Mouse (Mus musculus) G1E (cell line): ENCODE data around the gene Olfr1153. TPM values are rescaled to one million over a fixed set of nuclear protein-coding genes. Genes with fewer than 3 reads are reported as not detected.

ENCODE experiments used
- ATAC-seq: 2 replicates; pipeline ENCODE4 v1.8.0; 2016; ENCODE audit warnings: mild to moderate bottlenecking; ENCODE audit not compliant: insufficient number of reproducible peaks, poor library complexity, low FRiP score, severe bottlenecking; ENCODE audit errors: extremely low read depth
- DNase-seq: peaks from one replicate; pipeline ENCODE4 v3.0.0; 2012; ENCODE audit warnings: low spot score
- H3K27me3 ChIP-seq: 2 replicates; pipeline ENCODE4 v1.6.1; 2012; ENCODE audit warnings: mild to moderate bottlenecking, low read length, inconsistent platforms; ENCODE audit not compliant: insufficient read depth
- H3K36me3 ChIP-seq: replicated peaks from 2 replicates; pipeline ENCODE3; 2012; ENCODE audit warnings: mild to moderate bottlenecking, inconsistent platforms
- H3K4me1 ChIP-seq: 2 replicates; pipeline ENCODE4 v1.6.1; 2012; ENCODE audit warnings: low read depth, low read length, inconsistent platforms, mixed read lengths; ENCODE audit not compliant: insufficient read depth
- H3K4me3 ChIP-seq: 2 replicates; pipeline ENCODE4 v1.5.1; 2012; ENCODE audit warnings: low read depth, mild to moderate bottlenecking, inconsistent platforms, low read length, moderate library complexity, mixed read lengths
- H3K9me3 ChIP-seq: replicated peaks from 2 replicates; pipeline ENCODE4 v1.6.1; 2012; ENCODE audit warnings: inconsistent platforms
- CTCF ChIP-seq: IDR thresholded peaks from 2 replicates; pipeline ENCODE4 v1.5.1; 2012; ENCODE audit warnings: low read depth, low read length, inconsistent platforms, mixed read lengths
- GATA1 ChIP-seq: IDR thresholded peaks from 2 replicates; pipeline ENCODE4 v1.6.1; 2012; ENCODE audit warnings: borderline replicate concordance, low read length, inconsistent platforms, mixed read lengths
- GATA2 ChIP-seq: IDR thresholded peaks from 2 replicates; pipeline ENCODE4 v1.6.1; 2012; ENCODE audit warnings: low read depth, low read length, inconsistent platforms, borderline replicate concordance
- POLR2AphosphoS5 ChIP-seq: IDR thresholded peaks from 2 replicates; pipeline ENCODE4 v1.6.1; 2012; ENCODE audit warnings: low read depth, low read length, inconsistent platforms; ENCODE audit not compliant: insufficient replicate concordance
- TAL1 ChIP-seq: conservative IDR thresholded peaks from 2 replicates; pipeline ENCODE4 v1.6.1; 2012; ENCODE audit warnings: low read depth, low read length, inconsistent platforms, mixed read lengths
- polyA plus RNA-seq: library from polyadenylated mRNA; stranded (reverse); fragments of >175 nt; gene quantifications from 2 replicates; pipeline ENCODE4 v1.2.3, GENCODE M21; 2012
- total RNA-seq, 2 experiments: library from RNA; stranded (forward) in 1 of 2; stranded (reverse) in 1 of 2; fragments of 200-1000 nt in 1 of 2; fragments of >200 nt in 1 of 2; fragmentation: Nextera tagmentation in 1 of 2; gene quantifications; 2 replicates each; pipeline ENCODE4 v1.2.3; 2014 to 2017

Gene Olfr1153
- total RNA-seq (2014; fragmentation: Nextera tagmentation): not detected in 2 replicates
- 0.12 and 0.27 TPM in 2 replicates for total RNA-seq (2017)
- polyA plus RNA-seq: not detected in 2 replicates

- Histone ChIP-seq H3K4me1 (no peaks in the 10 kb centered on the region), H3K27me3 (no peaks in the 10 kb centered on the region), H3K9me3 (0 out of 2 replicates have a peak, but pooled peaks cover 4% of the 10 kb centered on the region), H3K4me3 (no peak within 1 kb of the TSS), H3K36me3 (no peaks in the 10 kb centered on the region)
- ATAC-seq (no peak), DNase-seq (no peak)
- no peak for TF ChIP-seq CTCF
- no peak for TF ChIP-seq GATA2
- TF ChIP-seq POLR2AphosphoS5: no peak
- no peak for TF ChIP-seq TAL1
- no peak for TF ChIP-seq GATA1
Observed at GRCm38 (mm10) chr2:87894662-87895061, at the start of gene Olfr1153. Gene Olfr1153 (plus strand): TSS chr2:87894962.

- Histone ChIP-seq H3K9me3 (no peaks in the 10 kb centered on the region), H3K27me3 (no peaks in the 10 kb centered on the region), H3K4me3 (no peak within 1 kb of the TSS), H3K4me1 (no peaks in the 10 kb centered on the region), H3K36me3 (no peaks in the 10 kb centered on the region)
- ATAC-seq: no peak
- no peak for DNase-seq
- TF ChIP-seq CTCF (no peak), POLR2AphosphoS5 (no peak), TAL1 (no peak), GATA2 (no peak), GATA1 (no peak)
Observed at GRCm38 (mm10) chr2:87855562-87855961, 39.2 kb upstream of the Olfr1153 start, which contains the start of gene Olfr1151. Gene Olfr1151 (plus strand): TSS chr2:87855862.

- H3K27me3 ChIP-seq: no peaks in the 10 kb centered on the region
- no peak within 1 kb of the TSS for H3K4me3 ChIP-seq
- H3K9me3 ChIP-seq: 0 out of 2 replicates have a peak, but pooled peaks cover 6% of the 10 kb centered on the region
- ATAC-seq (no peak), DNase-seq (no peak)
- TF ChIP-seq GATA2: no peak
- TF ChIP-seq GATA1: no peak
- TF ChIP-seq TAL1: no peak
- TF ChIP-seq POLR2AphosphoS5: no peak
- no peak for TF ChIP-seq CTCF
- no peaks in the 10 kb centered on the region for H3K4me1 ChIP-seq
- H3K36me3 ChIP-seq: no peaks in the 10 kb centered on the region
Observed at GRCm38 (mm10) chr2:87866192-87866591, 28.6 kb upstream of the Olfr1153 start, which contains the start of gene Olfr1152. Gene Olfr1152 (plus strand): TSS chr2:87866492.

- Histone ChIP-seq H3K27me3 (no peaks in the 10 kb centered on the region), H3K9me3 (no peaks in the 10 kb centered on the region), H3K4me1 (no peaks in the 10 kb centered on the region), H3K4me3 (no peak within 1 kb of the TSS), H3K36me3 (no peaks in the 10 kb centered on the region)
- ATAC-seq (no peak), DNase-seq (no peak)
- TF ChIP-seq POLR2AphosphoS5 (no peak), CTCF (no peak), GATA1 (no peak), GATA2 (no peak), TAL1 (no peak)
Observed at GRCm38 (mm10) chr2:87905066-87905465, 10.3 kb downstream of the Olfr1153 start, which contains the start of gene Olfr1154. Gene Olfr1154 (minus strand): TSS chr2:87905166.

- Histone ChIP-seq H3K9me3 (0 out of 2 replicates have a peak, but pooled peaks cover 4% of the 10 kb centered on the region), H3K36me3 (no peaks in the 10 kb centered on the region), H3K4me3 (no peak within 1 kb of the TSS), H3K4me1 (no peaks in the 10 kb centered on the region), H3K27me3 (no peaks in the 10 kb centered on the region)
- ATAC-seq (no peak), DNase-seq (no peak)
- no peak for TF ChIP-seq GATA2
- no peak for TF ChIP-seq GATA1
- TF ChIP-seq TAL1: no peak
- TF ChIP-seq POLR2AphosphoS5: no peak
- no peak for TF ChIP-seq CTCF
Observed at GRCm38 (mm10) chr2:87945037-87945436, 50.3 kb downstream of the Olfr1153 start, which contains the start of gene Olfr1155. Gene Olfr1155 (minus strand): TSS chr2:87945137.

Other genes starting within 250 kb of the Olfr1153 start
Only the 20 nearest of the 28 such genes appear.
- not detected in 2 replicates for gene Olfr1138, start 155.0 kb upstream of the Olfr1153 start, total RNA-seq (2014; fragmentation: Nextera tagmentation)
- gene Olfr1138, start 155.0 kb upstream of the Olfr1153 start, total RNA-seq (2017): 0.33 TPM in 1 of 2 replicates, not detected in the other
- not detected in 2 replicates for gene Olfr1138, start 155.0 kb upstream of the Olfr1153 start, polyA plus RNA-seq
- not detected in 2 replicates for gene Olfr1140, start 151.2 kb upstream of the Olfr1153 start, total RNA-seq (2014; fragmentation: Nextera tagmentation)
- 0.16 TPM in 1 of 2 replicates, not detected in the other for gene Olfr1140, start 151.2 kb upstream of the Olfr1153 start, total RNA-seq (2017)
- gene Olfr1140, start 151.2 kb upstream of the Olfr1153 start, polyA plus RNA-seq: not detected in 2 replicates
- not detected in 2 replicates for gene Olfr1141, start 141.0 kb upstream of the Olfr1153 start, total RNA-seq (2014; fragmentation: Nextera tagmentation)
- gene Olfr1141, start 141.0 kb upstream of the Olfr1153 start, total RNA-seq (2017): 0.17 TPM in 1 of 2 replicates, not detected in the other
- not detected in 2 replicates for gene Olfr1141, start 141.0 kb upstream of the Olfr1153 start, polyA plus RNA-seq
- gene Olfr152, start 115.5 kb upstream of the Olfr1153 start, total RNA-seq (2014; fragmentation: Nextera tagmentation): not detected in 2 replicates
- 0.16 TPM in 1 of 2 replicates, not detected in the other for gene Olfr152, start 115.5 kb upstream of the Olfr1153 start, total RNA-seq (2017)
- not detected in 2 replicates for gene Olfr152, start 115.5 kb upstream of the Olfr1153 start, polyA plus RNA-seq
- gene Olfr1143, start 94.4 kb upstream of the Olfr1153 start, total RNA-seq (2014; fragmentation: Nextera tagmentation): not detected in 2 replicates
- gene Olfr1143, start 94.4 kb upstream of the Olfr1153 start, total RNA-seq (2017): 0.05 and 0.29 TPM in 2 replicates
- not detected in 2 replicates for gene Olfr1143, start 94.4 kb upstream of the Olfr1153 start, polyA plus RNA-seq
- gene Olfr1145, start 85.1 kb upstream of the Olfr1153 start, total RNA-seq (2014; fragmentation: Nextera tagmentation): not detected in 2 replicates
- gene Olfr1145, start 85.1 kb upstream of the Olfr1153 start, total RNA-seq (2017): not detected in 2 replicates
- not detected in 2 replicates for gene Olfr1145, start 85.1 kb upstream of the Olfr1153 start, polyA plus RNA-seq
- gene Olfr1148, start 64.4 kb upstream of the Olfr1153 start, total RNA-seq (2014; fragmentation: Nextera tagmentation): not detected in 2 replicates
- gene Olfr1148, start 64.4 kb upstream of the Olfr1153 start, total RNA-seq (2017): 0.11 TPM in 1 of 2 replicates, not detected in the other
- not detected in 2 replicates for gene Olfr1148, start 64.4 kb upstream of the Olfr1153 start, polyA plus RNA-seq
- not detected in 2 replicates for gene Olfr1150-ps1, start 51.0 kb upstream of the Olfr1153 start, total RNA-seq (2014; fragmentation: Nextera tagmentation)
- gene Olfr1150-ps1, start 51.0 kb upstream of the Olfr1153 start, total RNA-seq (2017): 0.06 TPM in 1 of 2 replicates, not detected in the other
- not detected in 2 replicates for gene Olfr1150-ps1, start 51.0 kb upstream of the Olfr1153 start, polyA plus RNA-seq
- gene Olfr1151, start 39.1 kb upstream of the Olfr1153 start, total RNA-seq (2014; fragmentation: Nextera tagmentation): not detected in 2 replicates
- 0.38 TPM in 1 of 2 replicates, not detected in the other for gene Olfr1151, start 39.1 kb upstream of the Olfr1153 start, total RNA-seq (2017)
- gene Olfr1151, start 39.1 kb upstream of the Olfr1153 start, polyA plus RNA-seq: not detected in 2 replicates
- not detected in 2 replicates for gene Olfr1152, start 28.5 kb upstream of the Olfr1153 start, total RNA-seq (2014; fragmentation: Nextera tagmentation)
- gene Olfr1152, start 28.5 kb upstream of the Olfr1153 start, total RNA-seq (2017): 0.12 and 0.16 TPM in 2 replicates
- gene Olfr1152, start 28.5 kb upstream of the Olfr1153 start, polyA plus RNA-seq: not detected in 2 replicates
- not detected in 2 replicates for gene Olfr1154, start 10.2 kb downstream of the Olfr1153 start, total RNA-seq (2014; fragmentation: Nextera tagmentation)
- not detected in 2 replicates for gene Olfr1154, start 10.2 kb downstream of the Olfr1153 start, total RNA-seq (2017)
- gene Olfr1154, start 10.2 kb downstream of the Olfr1153 start, polyA plus RNA-seq: not detected in 2 replicates
- not detected in 2 replicates for gene Olfr1155, start 50.2 kb downstream of the Olfr1153 start, total RNA-seq (2014; fragmentation: Nextera tagmentation)
- gene Olfr1155, start 50.2 kb downstream of the Olfr1153 start, total RNA-seq (2017): 0.06 and 0.33 TPM in 2 replicates
- gene Olfr1155, start 50.2 kb downstream of the Olfr1153 start, polyA plus RNA-seq: not detected in 2 replicates
- gene Olfr1156, start 58.1 kb downstream of the Olfr1153 start, total RNA-seq (2014; fragmentation: Nextera tagmentation): not detected in 2 replicates
- gene Olfr1156, start 58.1 kb downstream of the Olfr1153 start, total RNA-seq (2017): 0.16 and 0.29 TPM in 2 replicates
- not detected in 2 replicates for gene Olfr1156, start 58.1 kb downstream of the Olfr1153 start, polyA plus RNA-seq
- gene Olfr1157, start 73.3 kb downstream of the Olfr1153 start, total RNA-seq (2014; fragmentation: Nextera tagmentation): not detected in 2 replicates
- gene Olfr1157, start 73.3 kb downstream of the Olfr1153 start, total RNA-seq (2017): not detected in 2 replicates
- not detected in 2 replicates for gene Olfr1157, start 73.3 kb downstream of the Olfr1153 start, polyA plus RNA-seq
- not detected in 2 replicates for gene Olfr74, start 79.7 kb downstream of the Olfr1153 start, total RNA-seq (2014; fragmentation: Nextera tagmentation)
- gene Olfr74, start 79.7 kb downstream of the Olfr1153 start, total RNA-seq (2017): not detected in 2 replicates
- not detected in 2 replicates for gene Olfr74, start 79.7 kb downstream of the Olfr1153 start, polyA plus RNA-seq
- gene Olfr1158, start 95.2 kb downstream of the Olfr1153 start, total RNA-seq (2014; fragmentation: Nextera tagmentation): not detected in 2 replicates
- 0.29 TPM in 1 of 2 replicates, not detected in the other for gene Olfr1158, start 95.2 kb downstream of the Olfr1153 start, total RNA-seq (2017)
- gene Olfr1158, start 95.2 kb downstream of the Olfr1153 start, polyA plus RNA-seq: not detected in 2 replicates
- not detected in 2 replicates for gene Olfr1160, start 113.3 kb downstream of the Olfr1153 start, total RNA-seq (2014; fragmentation: Nextera tagmentation)
- gene Olfr1160, start 113.3 kb downstream of the Olfr1153 start, total RNA-seq (2017): 0.16 and 0.29 TPM in 2 replicates
- not detected in 2 replicates for gene Olfr1160, start 113.3 kb downstream of the Olfr1153 start, polyA plus RNA-seq
- gene Olfr1161, start 127.8 kb downstream of the Olfr1153 start, total RNA-seq (2014; fragmentation: Nextera tagmentation): not detected in 2 replicates
- 0.23 TPM in 1 of 2 replicates, not detected in the other for gene Olfr1161, start 127.8 kb downstream of the Olfr1153 start, total RNA-seq (2017)
- not detected in 2 replicates for gene Olfr1161, start 127.8 kb downstream of the Olfr1153 start, polyA plus RNA-seq
- not detected in 2 replicates for gene Olfr73, start 142.7 kb downstream of the Olfr1153 start, total RNA-seq (2014; fragmentation: Nextera tagmentation)
- 0.38 TPM in 1 of 2 replicates, not detected in the other for gene Olfr73, start 142.7 kb downstream of the Olfr1153 start, total RNA-seq (2017)
- not detected in 2 replicates for gene Olfr73, start 142.7 kb downstream of the Olfr1153 start, polyA plus RNA-seq
- not detected in 2 replicates for gene Olfr1162, start 156.2 kb downstream of the Olfr1153 start, total RNA-seq (2014; fragmentation: Nextera tagmentation)
- 0.06 TPM in 1 of 2 replicates, not detected in the other for gene Olfr1162, start 156.2 kb downstream of the Olfr1153 start, total RNA-seq (2017)
- gene Olfr1162, start 156.2 kb downstream of the Olfr1153 start, polyA plus RNA-seq: not detected in 2 replicates